Mouse (Mus musculus): ENCODE results near the gene Rpl41.
"Not testable (repeated sequence)": the region's sequence is repeated elsewhere in the genome, so short reads cannot be mapped to it uniquely, and the experiment has no call there.

The Rpl41 gene

GRCm38 (mm10) chr10:128509831-128510230 lies 39.3 kb downstream of the Rpl41 start:
- TF ChIP-seq CTCF (conservative IDR thresholded peaks at IDR 0.05; ENCODE audit: low read length) (no peak), NANOG (IDR thresholded peaks at IDR 0.05; ENCODE audit: borderline replicate concordance, low read length) (no peak), POU5F1 (IDR thresholded peaks at IDR 0.05; ENCODE audit: borderline replicate concordance, low read length) (no peak)
- no peaks in the 10 kb centered on the region for H3K27me3 ChIP-seq (ENCODE audit: insufficient read depth, low read length)
- no peak overlapping the region for H3K4me3 ChIP-seq (replicated peaks; ENCODE audit: low read length)
- H3K36me3 ChIP-seq (ENCODE audit: insufficient read depth, low read length), result peaks cover 50% of the 10 kb centered on the region
- no peaks in the 10 kb centered on the region for H3K9me3 ChIP-seq (ENCODE audit: low read length)
- H3K4me1 ChIP-seq (replicated peaks; ENCODE audit: low read depth, low read length), result peaks cover 39% of the 10 kb centered on the region

- H3K36me3 ChIP-seq (ENCODE audit: insufficient read depth, low read length), result peaks cover 44% of the 10 kb centered on the region
- H3K27me3 ChIP-seq (ENCODE audit: insufficient read depth, low read length), result no peaks in the 10 kb centered on the region
- H3K9me3 ChIP-seq (ENCODE audit: low read length), result no peaks in the 10 kb centered on the region
- peak overlapping the region; percentile 41; the same call in 1 of the 2 replicates for H3K4me3 ChIP-seq (replicated peaks; ENCODE audit: low read length)
- TF ChIP-seq POU5F1 (IDR thresholded peaks at IDR 0.05; ENCODE audit: borderline replicate concordance, low read length) (no peak), CTCF (conservative IDR thresholded peaks at IDR 0.05; ENCODE audit: low read length) (no peak), NANOG (IDR thresholded peaks at IDR 0.05; ENCODE audit: borderline replicate concordance, low read length) (no peak)
- H3K4me1 ChIP-seq (replicated peaks; ENCODE audit: low read depth, low read length), result peaks cover 45% of the 10 kb centered on the region
Measured at GRCm38 (mm10) chr10:128509203-128509602, 39.9 kb downstream of the Rpl41 start.

DNA sequence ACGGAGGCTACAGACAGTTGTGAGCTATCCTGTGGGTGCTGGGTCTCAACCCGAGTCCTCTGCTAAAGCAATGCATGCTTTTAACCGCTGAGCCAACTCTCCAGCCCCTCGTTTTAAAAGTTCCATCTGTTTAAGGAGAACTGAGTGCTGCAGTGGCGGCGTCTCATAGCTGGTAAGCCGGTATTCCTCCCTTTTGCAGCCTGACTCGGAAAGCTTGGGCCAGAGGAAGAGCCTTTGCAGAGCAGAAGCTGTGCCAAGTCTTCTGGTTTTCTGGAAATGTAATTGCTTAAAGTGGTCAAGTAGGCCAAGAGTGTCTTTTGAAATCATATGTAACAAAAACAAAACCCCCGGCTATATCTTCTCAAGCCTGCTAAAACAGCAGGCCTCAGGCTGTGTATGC lies 40.8 kb downstream of the Rpl41 start:
- Histone ChIP-seq H3K36me3 (ENCODE audit: insufficient read depth, low read length) (peaks cover 35% of the 10 kb centered on the region), H3K4me3 (replicated peaks; ENCODE audit: low read length) (no peak overlapping the region), H3K27me3 (ENCODE audit: insufficient read depth, low read length) (no peaks in the 10 kb centered on the region), H3K4me1 (replicated peaks; ENCODE audit: low read depth, low read length) (peaks cover 51% of the 10 kb centered on the region), H3K9me3 (ENCODE audit: low read length) (no peaks in the 10 kb centered on the region)
- TF ChIP-seq NANOG (IDR thresholded peaks at IDR 0.05; ENCODE audit: borderline replicate concordance, low read length), result no peak
- TF ChIP-seq CTCF (conservative IDR thresholded peaks at IDR 0.05; ENCODE audit: low read length), result no peak
- no peak for TF ChIP-seq POU5F1 (IDR thresholded peaks at IDR 0.05; ENCODE audit: borderline replicate concordance, low read length)

DNA sequence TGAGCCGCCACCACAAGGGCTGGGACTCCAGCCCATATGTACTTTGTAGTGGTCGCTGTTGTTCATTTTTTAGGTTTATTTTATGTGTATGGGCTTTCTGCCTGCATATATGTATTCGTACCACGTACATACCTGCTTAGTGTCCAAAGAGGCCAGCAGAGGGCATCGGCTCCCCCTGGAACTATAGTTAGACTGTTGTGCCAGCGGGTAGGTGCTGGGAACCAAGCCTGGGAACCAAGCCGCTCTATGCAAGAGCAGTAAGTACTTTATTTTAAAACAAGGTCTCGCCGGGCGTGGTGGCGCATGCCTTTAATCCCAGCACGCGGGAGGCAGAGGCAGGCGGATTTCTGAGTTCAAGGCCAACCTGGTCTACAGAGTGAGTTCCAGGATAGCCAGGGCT lies 43.1 kb downstream of the Rpl41 start:
- Histone ChIP-seq H3K36me3 (ENCODE audit: insufficient read depth, low read length) (peaks cover 12% of the 10 kb centered on the region), H3K4me3 (replicated peaks; ENCODE audit: low read length) (no peak overlapping the region), H3K9me3 (ENCODE audit: low read length) (no peaks in the 10 kb centered on the region), H3K4me1 (replicated peaks; ENCODE audit: low read depth, low read length) (peaks cover 48% of the 10 kb centered on the region), H3K27me3 (ENCODE audit: insufficient read depth, low read length) (no peaks in the 10 kb centered on the region)
- peak; percentile 18; the same call in 1 of the 2 replicates for TF ChIP-seq CTCF (conservative IDR thresholded peaks at IDR 0.05; ENCODE audit: low read length)
- TF ChIP-seq POU5F1 (IDR thresholded peaks at IDR 0.05; ENCODE audit: borderline replicate concordance, low read length), result no peak

DNA sequence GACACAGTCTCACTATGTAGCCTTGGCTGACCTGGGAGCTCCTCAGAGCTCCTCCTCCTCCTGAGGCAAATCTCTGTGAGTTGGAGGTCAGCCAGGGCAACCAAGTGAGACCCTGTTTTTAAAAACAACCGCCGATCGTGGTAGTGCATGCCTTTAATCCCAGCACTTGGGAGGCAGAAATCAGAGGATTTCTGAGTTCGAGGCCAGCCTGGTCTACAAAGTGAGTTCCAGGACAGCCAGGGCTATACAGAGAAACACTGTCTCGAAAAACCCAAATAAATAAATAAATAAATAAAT lies 43.8 kb downstream of the Rpl41 start:
- H3K27me3 ChIP-seq (ENCODE audit: insufficient read depth, low read length); H3K36me3 ChIP-seq (ENCODE audit: insufficient read depth, low read length); H3K9me3 ChIP-seq (ENCODE audit: low read length); H3K4me3 ChIP-seq (replicated peaks; ENCODE audit: low read length): not testable (repeated sequence)
- peaks cover 42% of the 10 kb centered on the region for H3K4me1 ChIP-seq (replicated peaks; ENCODE audit: low read depth, low read length)

DNA sequence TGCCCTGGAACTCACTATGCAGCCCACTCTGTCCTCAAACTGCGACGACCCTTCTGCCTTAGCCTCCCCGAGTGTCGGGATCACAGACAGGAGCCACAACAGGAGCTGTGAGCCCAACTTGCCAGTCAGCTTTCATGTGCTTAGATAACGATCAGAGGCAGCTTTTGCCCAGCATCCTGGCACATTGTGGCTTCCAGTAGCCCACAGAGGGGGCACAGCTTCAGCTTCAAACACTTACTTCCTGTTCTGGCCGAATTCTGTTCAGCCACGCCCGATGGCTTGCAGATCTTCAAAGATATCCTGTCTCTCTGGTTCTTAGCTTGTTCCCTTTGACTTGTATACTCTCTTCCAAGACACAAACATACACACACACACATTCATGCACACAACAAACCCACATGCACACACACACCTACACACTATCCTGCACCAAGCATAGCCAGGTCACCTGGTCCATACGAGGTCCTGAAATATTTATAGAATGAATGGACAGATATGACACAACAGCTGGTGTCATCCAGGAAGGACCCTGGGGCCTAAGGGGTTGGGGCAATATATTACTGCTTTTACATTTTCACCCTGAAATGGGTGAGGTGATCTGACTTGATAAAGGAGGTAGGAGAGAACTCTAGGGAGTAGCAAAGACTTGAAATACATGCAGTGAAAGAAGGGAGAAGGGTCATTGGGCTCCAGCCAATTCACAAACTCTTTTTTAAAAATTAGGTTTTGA lies 44.3 kb downstream of the Rpl41 start:
- Histone ChIP-seq H3K4me3 (replicated peaks; ENCODE audit: low read length) (no peak overlapping the region), H3K36me3 (ENCODE audit: insufficient read depth, low read length) (peaks cover 1% of the 10 kb centered on the region), H3K27me3 (ENCODE audit: insufficient read depth, low read length) (no peaks in the 10 kb centered on the region), H3K9me3 (ENCODE audit: low read length) (no peaks in the 10 kb centered on the region), H3K4me1 (replicated peaks; ENCODE audit: low read depth, low read length) (peaks cover 42% of the 10 kb centered on the region)
- no peak for TF ChIP-seq POU5F1 (IDR thresholded peaks at IDR 0.05; ENCODE audit: borderline replicate concordance, low read length)
- TF ChIP-seq NANOG (IDR thresholded peaks at IDR 0.05; ENCODE audit: borderline replicate concordance, low read length), result no peak
- no peak for TF ChIP-seq CTCF (conservative IDR thresholded peaks at IDR 0.05; ENCODE audit: low read length)

DNA sequence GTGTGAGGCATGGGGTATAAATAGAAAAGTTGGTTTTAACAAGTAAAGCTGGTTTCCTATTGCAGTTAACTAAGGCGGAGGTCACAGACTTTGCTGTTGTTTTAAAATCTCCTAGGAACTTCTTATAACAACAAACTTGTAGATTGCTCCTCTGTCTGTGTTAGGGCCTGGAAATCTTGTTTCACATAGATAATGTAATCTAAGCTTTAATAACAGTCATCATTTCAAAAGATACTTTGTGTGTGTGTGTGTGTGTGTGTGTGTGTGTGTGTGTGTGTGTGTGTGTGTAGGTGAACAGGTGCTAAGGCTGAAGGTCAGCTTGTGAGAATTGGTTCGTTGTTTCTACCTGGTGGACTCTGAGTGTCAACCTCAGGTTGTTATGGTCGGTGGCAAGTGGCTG lies 45.1 kb downstream of the Rpl41 start:
- Histone ChIP-seq H3K36me3 (ENCODE audit: insufficient read depth, low read length) (no peaks in the 10 kb centered on the region), H3K9me3 (ENCODE audit: low read length) (no peaks in the 10 kb centered on the region), H3K27me3 (ENCODE audit: insufficient read depth, low read length) (no peaks in the 10 kb centered on the region), H3K4me1 (replicated peaks; ENCODE audit: low read depth, low read length) (peaks cover 40% of the 10 kb centered on the region), H3K4me3 (replicated peaks; ENCODE audit: low read length) (no peak overlapping the region)
- TF ChIP-seq NANOG (IDR thresholded peaks at IDR 0.05; ENCODE audit: borderline replicate concordance, low read length) (no peak), CTCF (conservative IDR thresholded peaks at IDR 0.05; ENCODE audit: low read length) (no peak), POU5F1 (IDR thresholded peaks at IDR 0.05; ENCODE audit: borderline replicate concordance, low read length) (no peak)

- Histone ChIP-seq H3K36me3 (ENCODE audit: insufficient read depth, low read length) (no peaks in the 10 kb centered on the region), H3K4me1 (replicated peaks; ENCODE audit: low read depth, low read length) (peaks cover 38% of the 10 kb centered on the region), H3K9me3 (ENCODE audit: low read length) (no peaks in the 10 kb centered on the region), H3K27me3 (ENCODE audit: insufficient read depth, low read length) (no peaks in the 10 kb centered on the region), H3K4me3 (replicated peaks; ENCODE audit: low read length) (no peak overlapping the region)
- TF ChIP-seq POU5F1 (IDR thresholded peaks at IDR 0.05; ENCODE audit: borderline replicate concordance, low read length), result no peak
- no peak for TF ChIP-seq CTCF (conservative IDR thresholded peaks at IDR 0.05; ENCODE audit: low read length)
- no peak for TF ChIP-seq NANOG (IDR thresholded peaks at IDR 0.05; ENCODE audit: borderline replicate concordance, low read length)
Measured at GRCm38 (mm10) chr10:128503532-128503931, 45.6 kb downstream of the Rpl41 start.

GRCm38 (mm10) chr10:128502341-128502740 lies 46.8 kb downstream of the Rpl41 start:
- Histone ChIP-seq H3K4me1 (replicated peaks; ENCODE audit: low read depth, low read length) (peaks cover 49% of the 10 kb centered on the region), H3K27me3 (ENCODE audit: insufficient read depth, low read length) (no peaks in the 10 kb centered on the region), H3K36me3 (ENCODE audit: insufficient read depth, low read length) (no peaks in the 10 kb centered on the region), H3K9me3 (ENCODE audit: low read length) (no peaks in the 10 kb centered on the region), H3K4me3 (replicated peaks; ENCODE audit: low read length) (no peak overlapping the region)
- TF ChIP-seq NANOG (IDR thresholded peaks at IDR 0.05; ENCODE audit: borderline replicate concordance, low read length), result no peak
- no peak for TF ChIP-seq CTCF (conservative IDR thresholded peaks at IDR 0.05; ENCODE audit: low read length)
